Mouse (Mus musculus): ENCODE results near the gene Cct3.

DNA sequence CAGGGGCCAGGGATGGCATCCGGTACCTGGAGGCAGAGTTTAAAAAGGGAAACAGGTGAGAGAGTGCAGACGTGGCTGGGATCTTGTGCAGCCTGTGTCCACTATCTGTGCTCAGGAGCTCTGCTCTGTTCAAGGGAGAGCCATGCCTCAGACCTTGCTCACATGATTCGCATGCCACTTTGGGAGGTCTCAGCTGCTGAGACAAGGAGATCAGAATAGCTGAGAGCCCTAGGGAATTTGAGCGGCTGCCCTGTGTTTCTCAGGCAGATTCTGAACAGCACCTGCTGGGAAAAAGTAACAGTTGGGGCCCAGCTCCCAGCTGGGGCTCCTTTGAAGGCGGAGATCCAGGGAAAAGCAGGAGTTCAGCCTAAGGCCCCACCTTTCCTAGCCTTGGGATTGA is 62.7 kb downstream of the Cct3 start:
- TF ChIP-seq POLR2A (IDR thresholded peaks at IDR 0.05; ENCODE audit: insufficient read depth, low read depth, low read length), result no peak
- no peak for TF ChIP-seq EP300 (IDR thresholded peaks at IDR 0.05; ENCODE audit: insufficient read depth, low read depth, low read length)
